Mouse (Mus musculus): ENCODE data around the gene Fam19a1. TPM values are rescaled to one million over a fixed set of nuclear protein-coding genes. Genes with fewer than 3 reads are reported as not detected.

Gene Fam19a1
- polyA plus RNA-seq, 1 experiment: not detected

DNA sequence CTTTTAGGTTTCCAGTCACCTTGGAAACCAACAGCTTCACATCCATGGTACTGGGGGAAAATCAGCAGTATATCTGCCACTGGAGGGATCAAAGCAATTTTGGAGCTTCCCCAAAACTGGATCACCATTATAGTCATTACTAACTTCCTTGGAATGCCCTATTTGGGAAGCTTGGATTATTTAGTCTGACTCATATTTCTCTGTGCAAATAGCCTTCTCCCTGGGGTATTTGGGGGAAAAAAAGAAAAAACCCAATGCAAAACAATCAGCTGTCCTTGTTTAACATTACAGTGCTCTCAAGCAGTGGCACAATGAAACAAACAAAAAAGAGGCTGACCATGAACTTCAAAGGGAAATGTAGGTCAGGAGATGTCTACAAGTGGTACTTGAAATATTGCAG, 155.8 kb downstream of the Fam19a1 start:
- TF ChIP-seq POLR2A (IDR thresholded peaks at IDR 0.05; ENCODE audit: borderline replicate concordance, control insufficient read depth, low read depth, low read length): no peak
- no peak for TF ChIP-seq CTCF (IDR thresholded peaks at IDR 0.05; ENCODE audit: control insufficient read depth, insufficient read depth, low read length)
- Histone ChIP-seq H3K4me3 (replicated peaks; ENCODE audit: control insufficient read depth, low read depth, low read length) (no peak overlapping the region), H3K4me1 (ENCODE audit: control insufficient read depth, insufficient read depth, low read length) (no peaks in the 10 kb centered on the region), H3K27ac (ENCODE audit: control insufficient read depth, insufficient read depth, low read depth, low read length, poor library complexity) (no peak overlapping the region)

GRCm38 (mm10) chr6:96270436-96270835, 157.5 kb downstream of the Fam19a1 start:
- TF ChIP-seq CTCF (IDR thresholded peaks at IDR 0.05; ENCODE audit: control insufficient read depth, insufficient read depth, low read length) (no peak), POLR2A (IDR thresholded peaks at IDR 0.05; ENCODE audit: borderline replicate concordance, control insufficient read depth, low read depth, low read length) (no peak)
- Histone ChIP-seq H3K27ac (ENCODE audit: control insufficient read depth, insufficient read depth, low read depth, low read length, poor library complexity) (no peak overlapping the region), H3K4me1 (ENCODE audit: control insufficient read depth, insufficient read depth, low read length) (no peaks in the 10 kb centered on the region), H3K4me3 (replicated peaks; ENCODE audit: control insufficient read depth, low read depth, low read length) (no peak overlapping the region)
- WGBS: 84% methylated on average over 5 of the region's 5 CpGs

DNA sequence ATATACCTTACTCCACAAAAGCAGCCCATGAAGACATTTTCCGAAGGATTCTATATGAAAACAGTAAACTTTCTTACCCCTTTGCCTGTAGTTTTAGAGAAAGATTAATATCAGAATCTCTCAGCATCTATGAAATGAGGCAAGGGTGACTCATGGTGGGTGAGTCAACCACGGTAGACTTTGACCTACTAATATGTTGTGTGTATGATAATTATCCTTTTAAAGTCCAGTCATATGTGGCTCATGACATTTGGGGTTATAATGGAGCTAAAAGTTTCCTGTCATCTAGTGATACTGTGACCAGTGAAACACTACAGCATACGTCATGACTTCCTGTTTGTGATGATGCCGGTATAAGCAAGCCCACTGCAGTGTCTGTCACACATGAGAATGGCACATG, 170.8 kb downstream of the Fam19a1 start:
- TF ChIP-seq POLR2A (IDR thresholded peaks at IDR 0.05; ENCODE audit: borderline replicate concordance, control insufficient read depth, low read depth, low read length) (no peak), CTCF (IDR thresholded peaks at IDR 0.05; ENCODE audit: control insufficient read depth, insufficient read depth, low read length) (no peak)
- H3K27ac ChIP-seq (ENCODE audit: control insufficient read depth, insufficient read depth, low read depth, low read length, poor library complexity): no peak overlapping the region
- H3K4me3 ChIP-seq (replicated peaks; ENCODE audit: control insufficient read depth, low read depth, low read length): no peak overlapping the region
- H3K4me1 ChIP-seq (ENCODE audit: control insufficient read depth, insufficient read depth, low read length): no peaks in the 10 kb centered on the region
- 69% methylated on average over 4 of the region's 4 CpGs for WGBS

DNA sequence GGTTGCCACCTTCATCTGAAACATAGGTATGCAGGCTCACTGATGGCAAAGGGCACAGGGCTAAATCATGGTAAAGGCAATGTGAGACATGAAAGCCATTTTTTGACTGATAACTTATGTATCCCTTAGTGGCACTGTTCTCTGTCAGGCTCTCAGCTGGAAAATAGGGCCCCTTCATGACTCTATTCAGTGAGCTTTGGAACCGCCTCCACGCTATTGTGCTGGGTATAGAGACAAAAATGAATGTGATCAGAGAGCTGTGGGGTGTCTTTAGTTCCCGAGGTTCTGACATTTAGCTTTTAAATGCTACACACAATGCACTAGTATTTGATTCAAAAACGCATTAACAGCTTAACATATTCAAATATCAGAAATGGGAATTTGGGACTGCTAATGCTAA, 171.6 kb downstream of the Fam19a1 start:
- no peak overlapping the region for H3K27ac ChIP-seq (ENCODE audit: control insufficient read depth, insufficient read depth, low read depth, low read length, poor library complexity)
- H3K4me3 ChIP-seq (replicated peaks; ENCODE audit: control insufficient read depth, low read depth, low read length): no peak overlapping the region
- no peaks in the 10 kb centered on the region for H3K4me1 ChIP-seq (ENCODE audit: control insufficient read depth, insufficient read depth, low read length)
- no peak for TF ChIP-seq CTCF (IDR thresholded peaks at IDR 0.05; ENCODE audit: control insufficient read depth, insufficient read depth, low read length)
- TF ChIP-seq POLR2A (IDR thresholded peaks at IDR 0.05; ENCODE audit: borderline replicate concordance, control insufficient read depth, low read depth, low read length): no peak
- WGBS: 74% methylated on average over 4 of the region's 4 CpGs

- WGBS: 67% methylated on average over 4 of the region's 4 CpGs
- TF ChIP-seq CTCF (IDR thresholded peaks at IDR 0.05; ENCODE audit: control insufficient read depth, insufficient read depth, low read length) (no peak), POLR2A (IDR thresholded peaks at IDR 0.05; ENCODE audit: borderline replicate concordance, control insufficient read depth, low read depth, low read length) (no peak)
These were observed 173.3 kb downstream of the Fam19a1 start for GRCm38 (mm10) chr6:96286276-96286675.

GRCm38 (mm10) chr6:96287377-96287776, 174.4 kb downstream of the Fam19a1 start:
- no peaks in the 10 kb centered on the region for H3K4me1 ChIP-seq (ENCODE audit: control insufficient read depth, insufficient read depth, low read length)
- WGBS: 76% methylated on average over 2 of the region's 2 CpGs
- no peak overlapping the region for H3K4me3 ChIP-seq (replicated peaks; ENCODE audit: control insufficient read depth, low read depth, low read length)
- TF ChIP-seq POLR2A (IDR thresholded peaks at IDR 0.05; ENCODE audit: borderline replicate concordance, control insufficient read depth, low read depth, low read length): no peak
- TF ChIP-seq CTCF (IDR thresholded peaks at IDR 0.05; ENCODE audit: control insufficient read depth, insufficient read depth, low read length): no peak
- no peak overlapping the region for H3K27ac ChIP-seq (ENCODE audit: control insufficient read depth, insufficient read depth, low read depth, low read length, poor library complexity)

More at GRCm38 (mm10) chr6:96286276-96286675, 173.3 kb downstream of the Fam19a1 start:
- Histone ChIP-seq H3K4me3 (replicated peaks; ENCODE audit: control insufficient read depth, low read depth, low read length) (no peak overlapping the region), H3K4me1 (ENCODE audit: control insufficient read depth, insufficient read depth, low read length) (no peaks in the 10 kb centered on the region), H3K27ac (ENCODE audit: control insufficient read depth, insufficient read depth, low read depth, low read length, poor library complexity) (no peak overlapping the region)

DNA sequence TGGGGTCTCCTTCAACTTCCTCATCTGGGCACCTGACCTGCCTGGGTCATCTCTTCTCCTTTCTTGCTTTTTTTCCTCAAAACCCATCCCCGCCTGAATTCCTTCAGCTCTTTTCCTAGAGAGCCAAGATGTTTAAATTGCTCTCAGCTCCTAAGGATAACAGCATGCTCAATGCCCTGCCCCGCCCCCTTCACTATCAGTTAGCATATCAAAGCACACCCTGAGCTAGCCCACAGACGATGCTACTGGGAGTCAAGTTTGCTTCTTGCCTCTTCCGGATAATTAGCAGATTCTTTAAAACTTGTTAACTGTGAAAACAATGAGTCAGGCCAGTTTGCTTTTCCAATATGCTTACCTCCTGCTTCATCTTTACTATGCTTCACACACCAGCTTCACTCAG, 176.7 kb downstream of the Fam19a1 start:
- H3K27ac ChIP-seq (ENCODE audit: control insufficient read depth, insufficient read depth, low read depth, low read length, poor library complexity): no peak overlapping the region
- H3K4me1 ChIP-seq (ENCODE audit: control insufficient read depth, insufficient read depth, low read length): no peaks in the 10 kb centered on the region
- H3K4me3 ChIP-seq (replicated peaks; ENCODE audit: control insufficient read depth, low read depth, low read length): no peak overlapping the region
- TF ChIP-seq POLR2A (IDR thresholded peaks at IDR 0.05; ENCODE audit: borderline replicate concordance, control insufficient read depth, low read depth, low read length) (no peak), CTCF (IDR thresholded peaks at IDR 0.05; ENCODE audit: control insufficient read depth, insufficient read depth, low read length) (no peak)
- WGBS: 54% methylated on average over 4 of the region's 4 CpGs

DNA sequence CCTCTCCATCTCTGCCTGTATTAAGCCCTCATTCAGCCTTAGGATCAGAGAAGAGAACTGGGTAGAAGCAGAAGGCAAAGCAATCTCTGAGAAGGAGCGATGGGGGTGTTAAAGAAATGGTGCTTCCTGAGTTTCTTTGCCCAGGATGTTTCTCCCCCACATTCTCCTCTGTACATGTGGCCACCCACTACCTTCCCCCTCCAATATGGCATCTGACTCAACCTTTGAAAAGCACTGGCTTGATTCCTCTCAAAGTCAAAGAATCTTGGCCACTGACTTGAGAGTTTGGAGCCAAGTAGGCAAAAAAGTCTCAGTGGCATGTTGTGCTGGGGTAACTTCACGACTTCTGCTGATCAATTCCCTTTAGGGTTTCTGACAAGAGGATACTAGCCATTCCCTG, 234.5 kb downstream of the Fam19a1 start:
- no peak for TF ChIP-seq CTCF (IDR thresholded peaks at IDR 0.05; ENCODE audit: control insufficient read depth, insufficient read depth, low read length)
- TF ChIP-seq POLR2A (IDR thresholded peaks at IDR 0.05; ENCODE audit: borderline replicate concordance, control insufficient read depth, low read depth, low read length): no peak
- WGBS: 66% methylated on average over 2 of the region's 2 CpGs

DNA sequence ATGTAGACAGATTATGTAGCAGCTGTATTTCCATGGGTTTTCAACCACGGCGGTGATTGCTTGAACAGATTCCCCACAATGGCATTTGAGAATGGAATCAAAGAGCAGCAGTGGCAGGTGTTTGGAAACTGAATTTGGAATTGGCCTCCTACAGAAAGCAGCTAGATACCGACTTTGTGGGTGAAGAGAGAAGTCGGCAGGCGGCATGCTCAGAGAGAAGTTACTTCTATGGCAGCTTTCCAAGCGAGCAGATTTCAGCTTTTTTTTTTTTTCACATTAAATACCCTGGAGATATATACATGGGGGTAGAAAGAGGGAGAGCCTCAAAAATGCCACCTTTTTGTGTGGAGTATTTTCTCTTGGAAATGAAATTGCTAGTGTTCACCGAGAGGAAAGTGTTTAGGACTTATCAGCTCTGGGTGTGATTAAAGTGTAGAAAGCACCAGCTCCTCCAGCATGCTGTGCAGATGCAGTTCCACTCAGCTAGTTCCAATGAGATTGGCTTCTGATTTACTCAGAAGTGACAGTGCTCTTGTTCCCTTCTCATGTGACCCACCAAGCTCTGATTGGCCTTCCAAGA, 236.6 kb downstream of the Fam19a1 start:
- no peak overlapping the region for H3K27ac ChIP-seq (ENCODE audit: control insufficient read depth, insufficient read depth, low read depth, low read length, poor library complexity)
- H3K4me3 ChIP-seq (replicated peaks; ENCODE audit: control insufficient read depth, low read depth, low read length): no peak overlapping the region
- 84% methylated on average over 7 of the region's 7 CpGs for WGBS
- TF ChIP-seq CTCF (IDR thresholded peaks at IDR 0.05; ENCODE audit: control insufficient read depth, insufficient read depth, low read length): no peak
- no peak for TF ChIP-seq POLR2A (IDR thresholded peaks at IDR 0.05; ENCODE audit: borderline replicate concordance, control insufficient read depth, low read depth, low read length)
- H3K4me1 ChIP-seq (ENCODE audit: control insufficient read depth, insufficient read depth, low read length): no peaks in the 10 kb centered on the region

More for the DNA sequence above, 234.5 kb downstream of the Fam19a1 start:
- Histone ChIP-seq H3K4me3 (replicated peaks; ENCODE audit: control insufficient read depth, low read depth, low read length) (no peak overlapping the region), H3K27ac (ENCODE audit: control insufficient read depth, insufficient read depth, low read depth, low read length, poor library complexity) (no peak overlapping the region), H3K4me1 (ENCODE audit: control insufficient read depth, insufficient read depth, low read length) (no peaks in the 10 kb centered on the region)

Measured in bone marrow, adult 2 months (tissue).